In genomic region chr7:105465505-105465904, GRCm38 (mm10) we compare ENCODE assay signal across 16 mouse cellular contexts. TPM values are rescaled to one million over a fixed set of nuclear protein-coding genes. Genes with fewer than 3 reads are reported as not detected.
DNase-seq lines count a peak whose midpoint lies in the region.
"Had no signal": no experiment of that assay in that cellular context is flagged by ENCODE, and none has a peak within 500 bp of the region (broad histone marks: within the 10 kb centered on the region; RNA-seq: fewer than 3 reads in every experiment).

No protein-coding gene starts in this region.

- peak; percentile 58 for DNase-seq in 3T3-L1 (ENCODE audit: low read depth, low spot score)
- DNase-seq in brain, adult 2 months (ENCODE audit: low read depth, low spot score) = peak; percentile 92
- peak; percentile 31 to 54 for DNase-seq in frontal cortex, postnatal 10 days (ENCODE audit: low spot score in 2 of 2)
- DNase-seq in layer of hippocampus, adult 9-11 months = peak; percentile 35
- peak; percentile 32 to 89 for DNase-seq in left cerebral cortex, adult 8-10 months (ENCODE audit: low spot score in 2 of 2)
- DNase-seq in left cerebral cortex, postnatal 25 days (ENCODE audit: low spot score in 2 of 2) = peak; percentile 69 to 96
- DNase-seq in right cerebral cortex, adult 18-20 months = peak; percentile 85
- peak; percentile 55 for DNase-seq in right cerebral cortex, postnatal 25 days

- intact Hi-C loops in left cerebral cortex, postnatal 25 days (cut with DNase I) = loop anchor here (1.0 to 5.0 kb wide), 4 partner anchors 22 to 49 kb away; partner anchors contain the start of gene Cckbr

RNA-seq across cellular contexts. Expression of gene Cavin3, which starts 16.6 kb away (rescaled TPM):
- 10 to 100 TPM; 15.1 to 18.5 (median 17.0) TPM for total RNA-seq in left cerebral cortex, adult 8-10 months (2022)
- total RNA-seq in left cerebral cortex, postnatal 25 days (2021) = 10 to 100 TPM; 20.8 to 22.6 TPM
- total RNA-seq: MEL had no signal

RNA-seq across cellular contexts. Expression of gene Cckbr, which starts 40.0 kb away (rescaled TPM):
- total RNA-seq in left cerebral cortex, adult 8-10 months (2022) = 10 to 100 TPM; 47.6 to 57.7 (median 52.5) TPM
- total RNA-seq in left cerebral cortex, postnatal 25 days (2021) = 10 to 100 TPM; 56.0 to 66.5 TPM
- total RNA-seq: adrenal gland, postnatal 36 days; common myeloid progenitor, adult 5-6 weeks; gastrocnemius, postnatal 10 days; gastrocnemius, postnatal 4 days; heart, adult 2 months; heart, postnatal 14 days; hematopoietic stem cell, adult 5-6 weeks; MEL had no signal

Comparison
In these comparisons a context has a peak if more than half of its experiments do, and no peak if none do; other contexts are left out.
1. Peak in every context shown above with its lines: DNase-seq.
2. DNase-seq: peak in every context shown above with its lines; median percentile 92 in brain, adult 2 months; 85 in right cerebral cortex, adult 18-20 months; 82 in left cerebral cortex, postnatal 25 days; 60 in left cerebral cortex, adult 8-10 months; 58 in 3T3-L1; 55 in right cerebral cortex, postnatal 25 days; 42 in frontal cortex, postnatal 10 days; 35 in layer of hippocampus, adult 9-11 months.